Mouse (Mus musculus) A20 (cell line): Measurements from ENCODE around the gene Capn15.

Experiments used
- DNase-seq: peaks from one replicate; pipeline ENCODE4 v3.0.0-alpha.2; 2011; ENCODE audit warnings: low read depth, low spot score

Capn15 gene

DNA sequence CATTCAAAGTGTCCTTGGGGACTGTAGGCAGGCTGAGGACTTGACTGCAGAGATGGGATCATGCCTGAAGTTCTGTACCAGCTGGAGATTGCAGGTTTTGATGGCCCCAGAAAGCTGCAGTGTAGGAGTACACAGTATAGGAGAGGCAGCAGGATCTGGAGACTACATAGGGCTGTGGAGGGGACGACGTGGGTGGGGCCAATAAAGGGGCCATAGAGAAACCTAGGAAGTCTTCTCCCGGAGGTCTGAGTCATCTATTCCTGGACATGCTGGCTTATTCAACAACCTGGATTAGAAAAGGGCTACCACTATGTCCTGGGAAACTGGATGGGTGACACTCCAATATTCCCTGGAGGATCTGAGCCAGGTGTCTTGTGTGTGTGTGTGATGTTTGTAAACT is 29.9 kb downstream of the Capn15 start:
- DNase-seq = no peak

DNA sequence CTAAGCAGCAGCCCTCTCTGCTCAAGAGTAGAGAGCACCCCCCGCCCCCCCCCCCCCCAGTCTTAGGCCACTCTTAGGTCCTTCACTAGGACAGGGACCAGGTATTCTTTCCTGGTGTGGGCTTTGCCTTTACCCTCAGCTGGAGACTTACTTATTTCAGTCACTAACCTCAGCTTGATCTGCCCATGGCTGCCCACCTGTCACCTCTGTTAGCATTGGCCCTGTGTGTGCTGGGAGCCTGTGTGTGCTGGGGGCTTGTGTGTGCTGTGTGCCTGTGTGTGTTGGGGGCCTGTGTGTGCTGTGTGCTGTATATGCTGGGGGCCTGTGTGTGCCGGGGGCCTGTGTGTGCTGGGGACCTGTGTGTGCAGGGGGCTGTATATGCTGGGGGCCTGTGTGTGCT is 30.9 kb downstream of the Capn15 start:
- DNase-seq = no peak

DNA sequence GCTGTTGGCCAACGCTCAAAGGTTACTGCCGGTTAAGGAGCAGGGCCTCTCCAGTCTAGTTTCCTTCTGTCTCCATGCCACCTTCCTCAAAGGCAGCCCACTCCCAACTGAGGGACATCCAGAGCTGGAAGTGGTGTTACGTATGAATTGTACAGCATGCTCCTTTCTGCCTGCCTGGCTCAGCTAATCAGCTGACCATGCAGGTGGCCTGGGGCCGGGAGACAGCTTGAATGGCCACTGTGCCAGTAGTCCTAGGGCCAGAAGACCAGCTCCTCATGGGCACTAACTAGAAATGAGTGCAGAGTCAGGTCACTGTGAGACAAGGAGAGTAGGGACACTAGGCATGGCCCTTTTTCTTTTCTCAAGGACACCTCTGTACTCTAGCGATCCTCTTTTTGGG is 32.4 kb downstream of the Capn15 start:
- DNase-seq = no peak

DNA sequence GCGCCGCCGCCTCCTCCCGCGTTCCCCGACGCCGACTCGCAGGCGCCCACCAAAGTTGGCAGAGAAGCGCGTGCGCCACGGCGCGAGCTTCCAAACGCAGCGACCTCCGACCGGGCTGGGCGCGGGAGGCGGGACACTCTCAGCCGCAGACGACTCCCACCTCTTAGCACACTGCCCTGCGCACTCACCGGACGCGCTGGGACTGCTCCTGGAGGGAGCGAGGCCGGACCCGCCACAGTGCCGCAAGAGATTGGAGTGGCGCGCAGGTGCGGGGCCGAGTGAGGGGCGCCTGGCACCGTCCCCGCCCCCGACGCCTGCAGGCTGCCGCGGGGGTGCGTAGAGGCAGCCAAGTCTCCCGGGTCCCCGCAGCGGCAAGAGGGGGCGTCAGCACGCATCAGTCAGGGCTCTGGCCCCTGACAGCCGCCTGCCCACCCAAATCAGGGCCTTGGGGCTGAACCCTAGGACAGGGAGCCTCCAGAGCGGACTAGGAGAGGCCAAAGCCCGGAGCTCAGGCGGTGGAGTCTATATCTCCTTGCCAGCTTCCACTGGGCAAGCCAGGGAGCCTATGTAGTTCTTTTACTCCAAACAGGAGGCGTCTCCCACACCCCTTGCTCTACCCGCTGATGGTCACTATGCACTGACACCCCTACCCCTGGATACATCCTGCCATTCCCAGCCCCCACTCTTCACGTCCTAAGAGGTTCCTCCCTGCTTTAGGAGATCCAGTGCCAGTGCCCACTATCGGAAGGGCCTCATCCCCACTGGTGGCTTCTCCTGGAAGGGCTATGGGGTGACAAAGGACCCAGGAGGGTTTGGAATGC is 33.6 kb downstream of the Capn15 start, which contains the start of gene A930017K11Rik:
TSS of gene A930017K11Rik (minus strand) at position 763 of the 821 bp plus-strand sequence.
- DNase-seq = no peak

DNA sequence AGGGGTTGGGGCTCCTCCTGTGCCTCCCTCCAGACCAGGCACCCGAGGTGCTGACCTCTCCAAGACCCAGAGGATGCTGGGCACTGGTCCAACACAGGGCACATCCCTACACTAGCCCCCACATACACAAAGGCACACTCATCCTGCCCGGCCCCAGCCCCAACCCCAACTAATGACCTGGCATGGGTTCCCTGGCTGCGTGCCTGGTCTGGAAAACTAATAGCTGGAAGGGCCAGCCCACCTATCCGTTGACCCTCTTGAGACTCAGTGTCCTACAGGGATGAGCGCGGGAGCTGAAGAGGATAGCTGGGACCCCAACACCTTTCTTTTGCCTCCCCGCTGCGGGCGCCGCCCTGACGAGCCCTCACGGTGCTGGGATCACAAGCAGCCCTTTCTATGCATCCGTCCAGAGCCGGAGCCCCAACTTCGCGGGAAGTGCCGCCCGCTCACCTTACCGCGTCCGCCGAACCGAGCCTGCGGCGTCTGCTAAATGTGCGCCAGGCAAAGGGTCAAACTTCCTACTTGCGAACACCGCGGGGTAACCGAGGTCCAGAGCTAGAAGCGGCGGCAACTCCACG is 34.3 kb downstream of the Capn15 start:
- no peak for DNase-seq

DNA sequence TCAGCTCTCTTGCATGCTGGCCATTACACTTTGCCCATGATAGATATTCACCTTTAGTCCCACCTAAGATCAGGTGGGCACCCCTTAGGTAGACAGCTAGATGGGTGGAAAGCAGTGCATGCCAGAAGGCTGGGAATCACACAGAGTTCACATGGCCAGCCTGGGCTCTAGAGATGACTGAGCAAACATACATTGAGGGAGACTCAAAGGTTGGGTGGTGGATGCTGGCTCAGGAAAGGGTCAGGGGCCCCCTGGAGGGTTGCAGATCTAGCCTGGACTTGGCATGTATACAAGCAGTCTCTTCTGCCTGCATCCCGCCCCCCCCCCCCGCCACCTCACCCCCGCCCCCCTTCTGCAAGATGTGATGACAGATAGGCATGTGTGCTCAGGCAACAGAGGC is 34.9 kb downstream of the Capn15 start:
- no peak for DNase-seq

DNA sequence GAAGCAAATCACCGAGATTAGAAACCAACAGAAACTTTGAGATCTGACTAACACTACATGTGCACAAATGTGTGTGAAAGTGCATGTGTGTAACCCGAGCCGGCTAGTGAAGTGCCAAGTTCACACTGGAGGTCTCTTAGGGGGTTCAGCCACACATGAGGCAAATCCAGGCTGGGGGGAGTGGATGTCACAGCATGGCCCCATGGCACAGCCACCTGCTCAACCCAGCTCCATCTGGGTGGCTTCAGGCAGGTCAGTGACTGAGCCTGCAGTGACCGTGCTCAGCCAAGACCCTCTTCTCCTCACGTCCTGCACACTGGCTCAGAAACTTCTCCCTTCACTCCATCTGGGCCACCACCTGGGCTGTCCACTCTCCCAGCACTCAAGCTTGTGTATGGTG is 35.6 kb downstream of the Capn15 start:
- peak; percentile 59 for DNase-seq

DNA sequence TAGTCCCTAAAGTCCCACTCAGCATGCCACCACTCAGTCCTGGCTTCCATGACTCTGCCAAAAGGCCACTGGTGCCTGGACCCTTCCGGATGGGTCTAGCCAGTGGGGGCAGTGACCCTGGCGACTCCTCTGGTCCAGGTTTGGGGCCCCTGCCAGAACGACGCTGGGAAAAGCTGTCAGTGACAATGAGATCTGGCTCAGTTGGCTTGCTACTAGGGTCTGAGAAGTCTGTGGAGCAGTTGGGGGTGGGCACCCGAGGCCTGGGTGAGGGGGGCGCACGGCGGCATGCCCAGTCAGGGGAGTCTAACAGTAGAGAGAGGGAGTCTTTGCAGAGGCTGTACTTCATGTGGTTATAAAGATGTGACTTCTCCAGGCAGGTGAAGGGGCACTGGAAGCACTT is 37.5 kb downstream of the Capn15 start:
- no peak for DNase-seq

DNA sequence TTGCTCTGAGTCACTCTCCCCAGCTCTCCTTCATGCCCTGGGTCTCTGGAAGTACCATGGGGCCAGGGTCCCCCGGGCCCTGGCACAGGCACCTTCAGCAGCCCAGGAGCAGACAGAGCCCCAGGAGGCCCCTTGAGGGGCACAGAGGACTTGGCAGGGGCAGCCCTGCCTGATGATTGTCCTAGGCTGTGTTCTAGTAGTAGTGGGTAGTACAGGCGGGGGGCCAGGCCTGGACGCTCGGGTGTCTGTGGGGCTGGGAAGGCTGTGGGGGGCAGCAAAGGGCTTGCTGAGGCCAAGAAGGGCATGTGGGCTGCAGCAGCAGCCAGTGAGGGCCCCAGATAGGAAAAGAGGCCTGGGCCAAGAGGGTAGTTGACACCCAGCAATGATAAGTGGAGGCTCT is 38.0 kb downstream of the Capn15 start:
- no peak for DNase-seq

DNA sequence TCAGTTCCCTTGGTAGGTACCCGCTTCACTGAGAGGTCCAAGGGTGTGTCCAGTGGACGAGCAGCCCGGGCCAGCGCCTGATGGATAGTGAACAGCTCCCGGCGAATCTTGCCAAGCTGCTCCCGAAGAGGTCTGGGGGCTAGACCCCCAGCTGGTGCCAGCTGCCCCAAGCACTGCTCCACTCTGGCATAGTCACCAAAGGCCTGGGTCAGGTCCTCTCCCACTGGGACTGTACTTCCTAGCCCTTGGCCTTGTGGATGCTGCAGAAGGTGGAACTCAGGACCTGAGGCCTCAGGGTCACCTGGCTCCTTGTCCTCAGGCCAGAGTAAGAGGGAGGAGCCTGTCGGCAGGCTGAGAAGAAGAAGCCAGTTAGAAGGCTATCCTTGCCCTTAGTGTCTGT is 38.7 kb downstream of the Capn15 start:
- DNase-seq = no peak

DNA sequence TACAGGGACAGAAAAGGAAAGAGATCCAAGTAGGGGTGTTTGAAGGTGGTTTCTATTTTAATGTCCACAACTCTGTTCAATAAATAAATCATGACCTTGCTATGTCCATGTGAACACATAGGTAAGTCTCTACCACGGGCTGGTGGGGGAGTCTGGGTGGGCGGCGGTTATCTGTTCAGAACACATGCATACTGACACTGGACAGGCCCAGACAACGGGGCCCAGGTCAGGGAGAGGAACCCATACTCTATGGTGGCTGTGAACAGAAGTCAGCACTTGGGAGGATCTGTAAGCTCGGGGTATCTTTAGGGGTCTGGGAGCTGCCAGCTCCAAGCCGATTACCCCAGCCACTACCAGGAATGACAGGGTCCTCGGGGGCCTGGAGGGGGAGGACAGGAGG is 39.2 kb downstream of the Capn15 start:
- no peak for DNase-seq

DNA sequence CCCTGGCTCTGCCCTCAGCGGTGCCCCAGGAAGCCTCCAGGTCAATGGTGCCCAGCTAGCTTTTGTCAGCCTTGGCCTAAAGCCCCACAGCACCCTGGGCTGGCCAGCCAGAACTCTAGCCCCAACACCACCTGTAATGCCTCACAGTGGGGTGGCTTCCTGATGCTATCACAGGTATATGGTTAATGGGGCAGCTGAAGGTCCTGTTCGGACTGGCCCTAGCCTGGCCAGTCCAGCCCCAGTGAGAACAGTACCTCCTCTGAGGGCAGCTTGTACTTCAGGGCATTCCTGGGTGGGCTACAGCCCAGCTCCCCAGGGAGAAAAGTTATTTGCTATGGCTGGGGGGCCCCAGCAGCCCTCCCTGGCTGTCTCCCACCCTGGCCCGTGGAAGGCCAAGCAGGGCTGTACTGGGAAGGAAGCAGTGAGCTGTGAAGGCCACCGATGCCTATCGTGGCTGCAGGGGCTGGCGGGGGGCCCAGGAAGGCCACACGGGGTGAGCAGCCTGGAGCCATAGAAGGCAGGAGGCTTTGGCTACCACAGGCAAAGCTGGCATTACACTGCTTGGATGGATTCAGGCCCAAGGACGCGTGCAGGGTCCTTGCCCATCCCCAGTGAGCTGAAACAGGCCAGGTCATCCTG is 40.0 kb downstream of the Capn15 start:
- DNase-seq = no peak

DNA sequence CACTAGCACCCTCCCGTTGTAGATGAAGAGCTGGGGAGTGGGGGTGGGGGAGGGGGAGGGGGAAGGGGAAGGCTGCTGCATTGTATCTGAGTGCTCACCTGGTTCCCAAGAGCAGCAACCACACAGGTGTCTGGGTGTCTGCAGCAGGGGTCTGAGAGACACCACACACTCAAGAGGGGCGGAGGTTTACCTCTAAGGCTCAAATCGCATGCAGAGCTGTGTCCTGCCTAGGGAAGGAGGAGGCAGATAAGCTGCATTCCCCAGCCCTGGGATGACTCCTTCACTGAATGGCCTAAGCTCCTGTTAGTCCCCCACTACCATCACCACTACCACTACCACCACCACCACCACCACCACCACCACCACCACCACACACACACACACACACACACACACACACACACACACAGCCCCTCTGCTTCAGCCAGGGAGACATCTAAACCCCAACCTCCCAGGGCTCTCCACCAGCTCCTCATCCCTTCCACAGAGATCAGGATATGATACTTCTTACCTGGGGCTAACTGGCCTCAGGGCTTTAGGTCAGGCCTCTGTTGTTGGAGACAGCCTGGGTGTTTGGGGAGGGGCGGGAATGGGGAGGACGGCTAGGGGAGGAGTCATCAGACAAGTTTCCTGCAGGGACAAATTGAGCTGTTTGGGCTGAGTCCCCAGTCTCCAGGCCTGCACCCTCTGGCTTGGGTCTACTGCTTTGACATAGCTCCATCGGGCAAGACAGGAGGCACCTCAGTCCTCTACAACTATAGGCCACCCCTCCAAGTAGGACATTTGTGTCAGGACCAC is 41.0 kb downstream of the Capn15 start, which contains the start of the genes Pigq and Nhlrc4:
TSS of gene Pigq (minus strand) at position 571 of the 798 bp plus-strand sequence.
TSS of gene Nhlrc4 (minus strand) at position 596 of the 798 bp plus-strand sequence.
- DNase-seq = no peak

DNA sequence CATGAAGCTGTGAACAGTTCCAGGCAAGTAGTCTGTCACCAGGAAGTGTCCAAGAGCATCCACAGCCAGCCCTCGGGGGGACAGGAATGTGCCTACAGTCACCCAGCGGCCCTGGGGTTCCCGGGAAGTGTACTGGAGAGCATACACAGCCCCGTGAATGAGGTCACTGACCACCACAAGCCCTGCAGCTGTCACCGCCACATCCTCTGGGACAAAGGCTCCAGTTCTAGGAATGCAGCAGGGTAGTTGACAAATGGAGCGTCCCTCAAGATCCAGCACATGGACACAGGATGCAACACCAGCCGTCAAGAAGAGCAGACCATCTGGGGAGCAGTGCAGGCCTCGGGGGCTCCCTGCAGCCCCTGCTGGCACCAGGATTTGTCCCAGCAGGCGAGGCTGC is 41.8 kb downstream of the Capn15 start:
- no peak for DNase-seq

DNA sequence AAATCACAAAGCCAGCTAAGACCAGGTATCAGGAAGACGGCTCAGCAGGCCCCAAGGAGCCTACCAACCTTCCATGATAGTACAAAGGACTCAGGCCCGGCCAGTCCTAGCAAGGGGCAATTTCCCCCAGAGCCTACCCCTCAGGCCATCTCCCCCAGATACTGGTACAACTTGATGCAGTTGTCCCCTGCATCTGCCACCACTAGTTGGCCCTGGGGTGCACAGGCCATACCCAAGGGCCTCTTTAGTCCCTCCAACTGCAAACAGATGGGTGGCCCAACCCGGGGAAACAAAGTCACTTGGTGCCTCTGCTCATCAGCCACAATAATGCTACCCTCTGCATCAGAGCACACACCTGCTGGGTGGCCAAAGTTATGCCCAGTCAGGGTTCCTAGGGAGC is 42.4 kb downstream of the Capn15 start:
- no peak for DNase-seq

DNA sequence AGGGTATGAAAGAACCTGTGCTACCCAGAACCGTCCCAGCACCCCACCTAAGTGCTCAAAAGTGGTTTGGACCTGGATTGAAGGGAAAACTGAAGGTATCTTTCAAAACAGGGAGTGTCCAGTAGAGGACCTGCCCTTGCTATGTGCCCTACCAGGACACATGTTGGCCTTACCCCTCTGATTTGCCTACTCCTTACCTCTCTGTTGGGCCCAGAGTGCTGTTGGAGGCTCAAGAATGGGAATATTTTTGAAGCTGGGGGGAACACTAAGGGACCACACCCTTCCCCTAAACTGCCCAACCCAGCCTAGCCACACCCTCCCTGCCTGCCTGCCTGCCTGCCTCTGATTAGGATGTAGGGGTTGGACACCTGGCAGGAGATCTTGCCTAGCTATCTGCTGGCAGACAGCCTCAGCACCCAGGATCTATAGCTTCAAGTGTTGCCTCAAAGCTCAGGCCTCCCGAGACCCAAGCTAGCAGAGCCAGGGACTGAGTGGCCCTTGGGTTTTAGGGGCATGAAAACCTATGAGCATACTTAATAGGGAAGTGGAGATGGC is 42.9 kb downstream of the Capn15 start:
- DNase-seq = peak; percentile 16

DNA sequence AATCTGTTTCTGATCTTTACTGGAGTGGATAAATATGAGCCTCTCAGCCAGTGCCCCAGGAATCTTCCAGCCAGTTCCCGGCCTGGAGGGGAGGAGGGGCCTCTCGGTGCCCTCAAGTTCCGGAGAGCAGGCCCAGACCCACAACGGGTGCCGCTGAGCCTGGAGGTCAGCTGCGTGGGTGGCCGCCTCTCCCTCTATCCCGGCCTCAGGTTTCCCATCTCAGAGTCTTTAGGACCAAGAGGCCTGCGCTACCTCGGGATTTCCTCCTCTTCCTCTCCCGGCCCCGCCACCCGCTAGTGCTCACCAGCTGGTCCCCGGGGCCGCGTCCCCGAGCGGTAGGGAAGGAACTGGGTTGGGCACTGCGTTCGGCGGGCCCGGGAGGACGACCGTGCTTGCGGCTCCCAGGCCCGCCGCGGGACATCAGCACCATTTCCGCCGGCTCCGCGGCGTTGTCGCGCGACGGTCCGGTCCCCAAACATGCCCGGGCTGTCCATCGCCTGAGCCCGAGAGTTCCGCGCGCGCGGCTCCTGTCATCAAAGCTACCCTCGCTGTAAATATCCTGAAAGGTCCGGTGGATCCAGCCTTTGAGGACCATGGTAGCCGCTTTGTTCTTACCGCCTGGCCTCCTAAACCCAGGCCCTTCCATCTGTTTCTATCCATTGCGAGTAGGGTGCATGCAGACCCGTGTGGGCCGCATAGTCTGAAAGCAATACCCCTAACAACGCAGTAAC is 43.9 kb downstream of the Capn15 start:
- peak; percentile 89 for DNase-seq

DNA sequence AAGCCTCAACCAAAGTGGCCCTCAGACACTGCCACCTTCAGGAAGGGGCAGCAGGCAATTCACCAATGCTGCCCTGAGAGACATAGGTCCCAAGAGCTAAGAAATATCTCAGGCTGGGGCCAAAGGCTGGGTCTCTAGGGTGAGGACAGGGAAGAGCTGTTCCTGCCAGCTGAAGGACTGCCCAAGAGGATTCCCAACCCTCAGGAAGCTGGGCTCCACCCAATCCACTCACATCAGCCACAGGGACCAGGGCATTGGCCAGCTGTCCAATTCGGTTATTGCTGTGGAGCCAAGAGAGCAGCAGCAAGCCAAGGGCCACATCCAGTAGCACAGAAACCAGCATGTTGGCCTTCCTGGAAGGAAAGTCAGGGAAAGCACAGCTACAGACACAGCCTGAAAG is 51.1 kb downstream of the Capn15 start:
- no peak for DNase-seq

DNA sequence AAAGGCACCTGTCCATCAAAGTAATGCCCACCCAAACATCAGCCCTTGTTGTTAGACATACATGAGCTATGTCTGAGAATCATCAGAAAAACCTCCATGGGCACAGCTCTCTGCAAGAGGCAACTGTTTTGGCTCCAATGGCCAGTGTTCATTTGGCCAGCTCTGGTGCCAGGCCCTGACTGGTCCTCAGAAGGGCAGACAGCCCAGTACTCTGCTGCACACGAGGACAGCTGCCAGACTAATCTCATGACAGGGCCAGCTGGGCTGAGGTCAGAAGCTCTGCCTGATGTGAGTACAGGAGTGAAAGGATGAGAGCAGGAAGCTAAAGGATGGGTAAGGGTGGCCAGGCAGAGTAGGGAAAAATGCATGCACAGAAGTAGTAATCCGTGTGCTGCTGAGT is 60.2 kb downstream of the Capn15 start:
- DNase-seq = no peak

DNA sequence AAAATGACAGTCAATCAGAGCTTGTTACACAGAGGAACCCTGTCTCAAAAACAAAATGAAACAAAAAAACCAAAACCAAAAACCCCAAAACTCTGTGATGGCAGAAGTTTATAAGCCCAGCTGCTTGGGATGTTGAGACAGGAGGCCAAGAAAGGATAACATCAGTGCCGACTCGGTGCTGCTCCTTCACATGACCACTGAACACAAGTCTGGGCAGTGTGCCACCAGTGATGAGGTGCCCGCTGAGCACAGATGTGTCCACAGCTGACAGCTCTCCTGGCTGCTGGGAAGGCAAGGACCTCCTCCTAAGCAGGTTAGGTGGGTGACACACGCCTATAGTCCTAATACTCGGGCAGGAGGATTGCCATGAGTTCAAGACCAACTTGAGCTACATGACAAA is 63.5 kb downstream of the Capn15 start:
- DNase-seq = no peak
